Mouse (Mus musculus) MEL (cell line): ENCODE data around the gene Rabl2. TPM values are rescaled to one million over a fixed set of nuclear protein-coding genes. Genes with fewer than 3 reads are reported as not detected.

ENCODE experiments used
- DNase-seq: peaks from one replicate; pipeline ENCODE4 v3.0.0; 2011; ENCODE audit warnings: low read depth, low spot score
- H3K27ac ChIP-seq: 2 replicates; pipeline ENCODE4 v1.5.1; 2012; ENCODE audit warnings: low read depth, mild to moderate bottlenecking, control low read depth, low read length, moderate library complexity; ENCODE audit not compliant: control insufficient read depth
- H3K27me3 ChIP-seq, 2 experiments: fragments of 150-350 bp in 1 of 2; sonication (generic) in 1 of 2; 2 replicates each; pipeline ENCODE4 v1.6.1; 2012; ENCODE audit warnings: low read length in 2 of 2, mild to moderate bottlenecking in 2 of 2, improper control_type of control experiment in 1 of 2, moderate library complexity in 1 of 2; ENCODE audit not compliant: insufficient read depth in 2 of 2, control insufficient read depth in 1 of 2
- H3K36me3 ChIP-seq, 2 experiments: 2 replicates each; pipeline ENCODE4 v1.6.1; 2012 to 2014; ENCODE audit warnings: low read length in 2 of 2, improper control_type of control experiment in 1 of 2, inconsistent platforms in 1 of 2, mild to moderate bottlenecking in 1 of 2; ENCODE audit not compliant: insufficient read depth in 2 of 2, control insufficient read depth in 1 of 2
- H3K4me1 ChIP-seq, 2 experiments: fragments of 150-350 bp in 1 of 2; sonication (generic) in 1 of 2; 2 replicates each; pipeline ENCODE4 v1.6.1; 2012; ENCODE audit warnings: low read length in 2 of 2, improper control_type of control experiment in 1 of 2, mild to moderate bottlenecking in 1 of 2; ENCODE audit not compliant: insufficient read depth in 2 of 2, control insufficient read depth in 1 of 2
- H3K4me3 ChIP-seq, 2 experiments: fragments of 150-350 bp in 1 of 2; sonication (generic) in 1 of 2; 2 replicates each; pipeline ENCODE4 v1.5.1; 2012; ENCODE audit warnings: low read depth in 2 of 2, low read length in 2 of 2, mild to moderate bottlenecking in 2 of 2, moderate library complexity in 2 of 2, control low read depth in 1 of 2, improper control_type of control experiment in 1 of 2; ENCODE audit not compliant: control insufficient read depth in 1 of 2, insufficient read depth in 1 of 2
- H3K79me2 ChIP-seq: 2 replicates; pipeline ENCODE4 v1.6.1; 2012; ENCODE audit warnings: mild to moderate bottlenecking, low read length, moderate library complexity; ENCODE audit not compliant: control insufficient read depth, poor library complexity, insufficient read depth
- H3K9ac ChIP-seq: 2 replicates; pipeline ENCODE4 v1.6.1; 2012; ENCODE audit warnings: low read depth, mild to moderate bottlenecking, control low read depth, low read length, moderate library complexity; ENCODE audit not compliant: control insufficient read depth, poor library complexity, severe bottlenecking
- H3K9me3 ChIP-seq: fragments of 150-350 bp; sonication (generic); replicated peaks from 2 replicates; pipeline ENCODE4 v1.6.1; 2012; ENCODE audit warnings: mild to moderate bottlenecking, low read length, improper control_type of control experiment, moderate library complexity; ENCODE audit not compliant: insufficient read depth
- CHD1 ChIP-seq: IDR thresholded peaks from 2 replicates; pipeline ENCODE4 v1.6.1; 2012; ENCODE audit warnings: low read depth, mild to moderate bottlenecking, inconsistent platforms, low read length, improper control_type of control experiment
- CTCF ChIP-seq, 3 experiments: IDR thresholded peaks in 2 of 3; conservative IDR thresholded peaks in 1 of 3; 2 replicates each; pipeline ENCODE4 v1.5.1; 2011 to 2012; ENCODE audit warnings: low read length in 3 of 3, low read depth in 2 of 3, mild to moderate bottlenecking in 2 of 3, improper control_type of control experiment in 1 of 3, inconsistent platforms in 1 of 3, mixed read lengths in 1 of 3, moderate library complexity in 1 of 3; ENCODE audit not compliant: control insufficient read depth in 1 of 3, insufficient read depth in 1 of 3, poor library complexity in 1 of 3, severe bottlenecking in 1 of 3
- ETS1 ChIP-seq: IDR thresholded peaks from 2 replicates; pipeline ENCODE4 v1.6.1; 2012; ENCODE audit warnings: low read depth, mild to moderate bottlenecking, inconsistent platforms, low read length, improper control_type of control experiment, moderate library complexity
- GABPA ChIP-seq: IDR thresholded peaks from 2 replicates; pipeline ENCODE4 v1.6.1; 2012; ENCODE audit warnings: low read depth, mild to moderate bottlenecking, inconsistent platforms, low read length, improper control_type of control experiment, moderate library complexity
- GATA1 ChIP-seq: IDR thresholded peaks from 2 replicates; pipeline ENCODE4 v1.6.1; 2011; ENCODE audit warnings: low read depth, low read length, improper control_type of control experiment
- HCFC1 ChIP-seq: IDR thresholded peaks from 2 replicates; pipeline ENCODE4 v1.6.1; 2012; ENCODE audit warnings: low read depth, mild to moderate bottlenecking, inconsistent platforms, low read length, improper control_type of control experiment, moderate library complexity
- MAFK ChIP-seq: IDR thresholded peaks from 2 replicates; pipeline ENCODE4 v1.6.1; 2011; ENCODE audit warnings: low read depth, mild to moderate bottlenecking, low read length, improper control_type of control experiment, borderline replicate concordance
- MAX ChIP-seq: IDR thresholded peaks from 2 replicates; pipeline ENCODE4 v1.6.1; 2011; ENCODE audit warnings: low read length, improper control_type of control experiment
- MEF2A ChIP-seq: IDR thresholded peaks from 2 replicates; pipeline ENCODE4 v1.6.1; 2014; ENCODE audit warnings: low read depth, mild to moderate bottlenecking, inconsistent platforms, low read length, improper control_type of control experiment; ENCODE audit not compliant: poor library complexity, insufficient replicate concordance, severe bottlenecking; ENCODE audit errors: extremely low read depth
- NELFE ChIP-seq: IDR thresholded peaks from 2 replicates; pipeline ENCODE4 v1.6.1; 2011; ENCODE audit warnings: low read depth, low read length, improper control_type of control experiment
- POLR2AphosphoS5 ChIP-seq: IDR thresholded peaks from 2 replicates; pipeline ENCODE4 v1.6.1; 2012; ENCODE audit warnings: low read depth, borderline replicate concordance, mild to moderate bottlenecking, inconsistent platforms, low read length, moderate library complexity, mixed read lengths
- RAD21 ChIP-seq: IDR thresholded peaks from 2 replicates; pipeline ENCODE4 v1.6.1; 2011; ENCODE audit warnings: mild to moderate bottlenecking, low read depth, low read length, improper control_type of control experiment
- RCOR1 ChIP-seq: IDR thresholded peaks from 2 replicates; pipeline ENCODE4 v1.6.1; 2012; ENCODE audit warnings: low read depth, mild to moderate bottlenecking, inconsistent platforms, low read length, improper control_type of control experiment
- TAL1 ChIP-seq: IDR thresholded peaks from 2 replicates; pipeline ENCODE4 v1.6.1; 2012; ENCODE audit warnings: mild to moderate bottlenecking, inconsistent platforms, low read length, moderate library complexity, mixed read lengths
- TCF12 ChIP-seq: IDR thresholded peaks from 2 replicates; pipeline ENCODE4 v1.6.1; 2014; ENCODE audit warnings: low read depth, mild to moderate bottlenecking, inconsistent platforms, low read length, improper control_type of control experiment, moderate library complexity
- USF1 ChIP-seq: IDR thresholded peaks from 2 replicates; pipeline ENCODE4 v1.6.1; 2014; ENCODE audit warnings: low read depth, mild to moderate bottlenecking, inconsistent platforms, low read length, improper control_type of control experiment, moderate library complexity
- polyA plus RNA-seq, 2 experiments: library from polyadenylated mRNA; stranded (reverse) in 1 of 2; unstranded in 1 of 2; fragments of >175 nt in 1 of 2; fragments of >200 nt in 1 of 2; gene quantifications; 2 replicates each; pipeline versions ENCODE4 v1.2.1 to v1.2.4; 2012; ENCODE audit warnings: low replicate concordance in 2 of 2, low read depth in 1 of 2; ENCODE audit not compliant: insufficient read length in 2 of 2, insufficient read depth in 1 of 2, missing spikeins in 1 of 2
- total RNA-seq: library from RNA; depleted of rRNA; stranded (reverse); fragments of 300-350 nt; gene quantifications from 2 replicates; pipeline ENCODE4 v1.2.3, GENCODE M21; 2012

Rabl2 gene
- total and polyA plus RNA-seq, 3 experiments = 3.0 to 10.6 TPM; not detected in 1

DNA sequence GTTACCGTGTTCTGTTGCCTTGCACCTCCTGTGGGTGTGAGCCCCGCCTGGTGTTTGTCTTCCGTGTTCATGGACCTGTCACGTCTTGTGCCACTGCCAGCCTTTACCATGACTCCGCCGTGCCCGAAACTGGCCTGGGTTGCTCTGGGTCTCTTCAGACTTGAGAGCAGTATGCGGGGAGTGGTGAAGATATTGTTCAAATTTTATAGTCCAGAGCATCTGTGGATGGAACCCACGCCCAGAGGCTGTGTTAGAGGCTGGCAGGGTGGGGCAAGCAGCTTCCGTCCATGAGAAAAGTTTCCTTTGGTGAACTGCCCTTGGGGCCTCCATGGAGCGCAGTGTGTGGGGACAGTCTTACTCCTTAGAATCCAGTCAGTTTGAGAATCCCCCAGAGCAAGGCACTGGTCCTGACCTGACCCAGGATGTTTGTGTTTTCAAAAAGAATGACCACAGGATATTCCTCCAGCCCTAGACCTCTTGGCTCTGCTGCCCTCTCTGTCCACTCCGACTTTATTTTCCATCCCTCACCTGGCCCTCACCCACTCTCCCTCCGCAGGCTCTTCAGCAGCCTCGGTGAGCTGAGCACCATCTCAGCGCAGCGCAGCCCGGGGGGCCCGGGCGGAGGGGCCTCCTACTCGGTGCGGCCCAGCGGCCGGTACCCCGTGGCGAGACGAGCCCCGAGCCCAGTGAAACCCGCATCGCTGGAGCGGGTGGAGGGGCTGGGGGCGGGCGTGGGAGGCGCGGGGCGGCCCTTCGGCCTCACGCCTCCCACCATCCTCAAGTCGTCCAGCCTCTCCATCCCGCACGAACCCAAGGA, 34.3 kb downstream of the Rabl2 start:
- no peaks in the 10 kb centered on the region for H3K27me3 ChIP-seq
- no peak for DNase-seq
- no peaks in the 10 kb centered on the region for H3K4me1 ChIP-seq
- no peaks in the 10 kb centered on the region for H3K9me3 ChIP-seq
- H3K79me2 ChIP-seq = no peaks in the 10 kb centered on the region
- H3K27ac ChIP-seq = no peak overlapping the region
- H3K4me3 ChIP-seq = no peak overlapping the region
- no peaks in the 10 kb centered on the region for H3K36me3 ChIP-seq
- H3K9ac ChIP-seq = no peak overlapping the region
- no peak for TF ChIP-seq ETS1

DNA sequence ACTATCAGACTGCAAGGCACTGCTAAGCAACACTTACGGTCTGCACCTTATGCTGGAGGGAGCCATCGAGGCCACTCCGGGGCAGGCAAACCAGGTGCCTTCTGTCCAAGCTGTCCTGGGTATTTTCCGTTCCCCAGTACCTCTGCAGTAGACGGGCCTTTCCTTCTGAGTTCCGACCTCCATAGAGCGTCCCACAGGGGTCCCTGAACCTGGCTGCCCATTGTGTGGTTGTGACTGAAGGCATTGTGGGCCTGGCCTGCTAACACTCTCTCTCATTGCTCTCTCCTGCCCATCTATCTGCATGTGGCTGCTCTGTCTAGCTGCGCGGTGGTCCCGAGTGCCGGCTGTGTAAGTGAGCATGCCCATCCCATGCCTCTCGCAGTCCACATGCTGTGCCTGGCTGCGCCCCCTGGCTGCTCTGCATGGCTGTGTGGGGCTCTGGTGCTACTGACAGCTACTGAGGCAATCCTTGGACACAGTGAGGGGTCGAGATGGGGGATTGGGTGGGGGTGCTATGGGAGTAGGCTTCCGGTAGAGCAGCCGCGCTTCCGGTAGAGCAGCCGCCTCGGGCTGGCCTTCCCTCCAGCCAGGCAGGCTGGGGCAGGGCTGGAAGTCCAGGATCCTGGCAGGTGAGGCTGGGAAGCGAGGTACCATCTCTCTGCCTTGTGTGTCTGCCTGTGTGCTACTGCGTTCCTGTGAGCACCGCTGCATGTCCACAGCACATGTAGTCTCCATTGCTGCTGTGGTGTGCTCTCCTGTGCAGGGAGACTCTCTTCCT, 35.1 kb downstream of the Rabl2 start:
- no peak overlapping the region for H3K27ac ChIP-seq
- no peak overlapping the region for H3K4me3 ChIP-seq
- DNase-seq = no peak
- no peak overlapping the region for H3K9ac ChIP-seq
- no peak for TF ChIP-seq GABPA
- no peak for TF ChIP-seq CHD1
- no peak for TF ChIP-seq TCF12
- TF ChIP-seq MEF2A = no peak
- TF ChIP-seq NELFE = no peak
- TF ChIP-seq MAFK = no peak
- no peak for TF ChIP-seq TAL1
- H3K4me1 ChIP-seq = no peaks in the 10 kb centered on the region
- no peaks in the 10 kb centered on the region for H3K27me3 ChIP-seq
- no peaks in the 10 kb centered on the region for H3K36me3 ChIP-seq
- H3K9me3 ChIP-seq = no peaks in the 10 kb centered on the region
- H3K79me2 ChIP-seq = no peaks in the 10 kb centered on the region

DNA sequence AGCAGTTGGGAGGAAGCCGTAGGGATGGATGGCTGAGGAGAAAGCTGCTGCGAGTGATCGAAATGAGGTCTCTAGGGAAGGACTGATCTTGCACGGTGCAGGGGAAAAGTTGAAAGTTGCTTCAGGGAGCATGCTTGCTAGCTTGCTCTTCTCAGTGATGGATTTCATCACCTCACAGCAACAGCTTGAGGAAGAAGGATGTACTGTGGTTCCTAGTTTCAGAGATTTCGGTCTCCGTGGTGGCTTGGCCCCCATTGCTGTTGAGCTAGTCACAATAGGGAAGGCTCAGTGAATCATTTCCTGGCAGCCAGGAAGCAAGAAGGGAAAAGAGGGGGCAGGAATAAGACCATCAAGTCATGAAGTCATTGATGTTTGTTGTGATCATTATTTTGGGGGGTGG, 36.1 kb downstream of the Rabl2 start:
- no peaks in the 10 kb centered on the region for H3K9me3 ChIP-seq
- no peak overlapping the region for H3K27ac ChIP-seq
- H3K4me1 ChIP-seq = no peaks in the 10 kb centered on the region
- no peaks in the 10 kb centered on the region for H3K79me2 ChIP-seq
- DNase-seq = no peak
- H3K36me3 ChIP-seq = no peaks in the 10 kb centered on the region
- TF ChIP-seq USF1 = no peak
- TF ChIP-seq GATA1 = no peak
- no peak for TF ChIP-seq POLR2AphosphoS5
- TF ChIP-seq CTCF (IDR thresholded peaks at IDR 0.05 in 2 of 3, conservative IDR thresholded peaks at IDR 0.05 in 1 of 3; ENCODE audit: control insufficient read depth in 1 of 3, insufficient read depth in 1 of 3, low read depth in 2 of 3, low read length in 3 of 3, poor library complexity in 1 of 3, severe bottlenecking in 1 of 3) = no peak
- TF ChIP-seq TAL1 = no peak
- TF ChIP-seq RAD21 = no peak
- TF ChIP-seq MEF2A = no peak
- no peak for TF ChIP-seq HCFC1
- TF ChIP-seq RCOR1 = no peak
- TF ChIP-seq MAFK = no peak
- no peak for TF ChIP-seq MAX
- no peak overlapping the region for H3K9ac ChIP-seq
- H3K27me3 ChIP-seq = no peaks in the 10 kb centered on the region
- H3K4me3 ChIP-seq = no peak overlapping the region
